Mouse (Mus musculus) G1E (cell line): ENCODE measurements around the gene Ccdc167. TPM values are rescaled to one million over a fixed set of nuclear protein-coding genes. Genes with fewer than 3 reads are reported as not detected.

Source experiments
- ATAC-seq: 2 replicates; pipeline ENCODE4 v1.8.0; 2016; ENCODE audit warnings: mild to moderate bottlenecking; ENCODE audit not compliant: insufficient number of reproducible peaks, poor library complexity, low FRiP score, severe bottlenecking; ENCODE audit errors: extremely low read depth
- DNase-seq: peaks from one replicate; pipeline ENCODE4 v3.0.0; 2012; ENCODE audit warnings: low spot score
- H3K27me3 ChIP-seq: 2 replicates; pipeline ENCODE4 v1.6.1; 2012; ENCODE audit warnings: mild to moderate bottlenecking, low read length, inconsistent platforms; ENCODE audit not compliant: insufficient read depth
- H3K36me3 ChIP-seq: replicated peaks from 2 replicates; pipeline ENCODE3; 2012; ENCODE audit warnings: mild to moderate bottlenecking, inconsistent platforms
- H3K4me1 ChIP-seq: 2 replicates; pipeline ENCODE4 v1.6.1; 2012; ENCODE audit warnings: low read depth, low read length, inconsistent platforms, mixed read lengths; ENCODE audit not compliant: insufficient read depth
- H3K4me3 ChIP-seq: 2 replicates; pipeline ENCODE4 v1.5.1; 2012; ENCODE audit warnings: low read depth, mild to moderate bottlenecking, inconsistent platforms, low read length, moderate library complexity, mixed read lengths
- H3K9me3 ChIP-seq: replicated peaks from 2 replicates; pipeline ENCODE4 v1.6.1; 2012; ENCODE audit warnings: inconsistent platforms
- CTCF ChIP-seq: IDR thresholded peaks from 2 replicates; pipeline ENCODE4 v1.5.1; 2012; ENCODE audit warnings: low read depth, low read length, inconsistent platforms, mixed read lengths
- GATA1 ChIP-seq: IDR thresholded peaks from 2 replicates; pipeline ENCODE4 v1.6.1; 2012; ENCODE audit warnings: borderline replicate concordance, low read length, inconsistent platforms, mixed read lengths
- GATA2 ChIP-seq: IDR thresholded peaks from 2 replicates; pipeline ENCODE4 v1.6.1; 2012; ENCODE audit warnings: low read depth, low read length, inconsistent platforms, borderline replicate concordance
- POLR2AphosphoS5 ChIP-seq: IDR thresholded peaks from 2 replicates; pipeline ENCODE4 v1.6.1; 2012; ENCODE audit warnings: low read depth, low read length, inconsistent platforms; ENCODE audit not compliant: insufficient replicate concordance
- TAL1 ChIP-seq: conservative IDR thresholded peaks from 2 replicates; pipeline ENCODE4 v1.6.1; 2012; ENCODE audit warnings: low read depth, low read length, inconsistent platforms, mixed read lengths
- polyA plus RNA-seq: library from polyadenylated mRNA; stranded (reverse); fragments of >175 nt; gene quantifications from 2 replicates; pipeline ENCODE4 v1.2.3, GENCODE M21; 2012
- total RNA-seq, 2 experiments: library from RNA; stranded (forward) in 1 of 2; stranded (reverse) in 1 of 2; fragments of 200-1000 nt in 1 of 2; fragments of >200 nt in 1 of 2; fragmentation: Nextera tagmentation in 1 of 2; gene quantifications; 2 replicates each; pipeline ENCODE4 v1.2.3; 2014 to 2017

Gene Ccdc167
- total and polyA plus RNA-seq, 3 experiments = 8.7 to 16.3 (median 13.2) TPM

- H3K36me3 ChIP-seq = peaks cover 97% of the 10 kb centered on the region
- no peaks in the 10 kb centered on the region for H3K9me3 ChIP-seq
- ATAC-seq = no peak
- H3K4me1 ChIP-seq = peaks cover 48% of the 10 kb centered on the region
- no peaks in the 10 kb centered on the region; the same call in 1 of the 2 replicates for H3K27me3 ChIP-seq
- no peak for DNase-seq
- TF ChIP-seq TAL1 (no peak), GATA2 (no peak), CTCF (no peak), GATA1 (no peak), POLR2AphosphoS5 (no peak)
- no peak overlapping the region for H3K4me3 ChIP-seq
Measured at GRCm38 (mm10) chr17:29673325-29673724, 43.5 kb downstream of the Ccdc167 start.

- Histone ChIP-seq H3K4me1 (peaks cover 47% of the 10 kb centered on the region), H3K9me3 (no peaks in the 10 kb centered on the region), H3K36me3 (peaks cover 97% of the 10 kb centered on the region), H3K27me3 (no peaks in the 10 kb centered on the region), H3K4me3 (no peak overlapping the region)
- ATAC-seq = no peak
- no peak for DNase-seq
- TF ChIP-seq POLR2AphosphoS5 (no peak), GATA1 (no peak), CTCF (no peak), GATA2 (no peak), TAL1 (no peak)
Measured at GRCm38 (mm10) chr17:29671021-29671420, 45.8 kb downstream of the Ccdc167 start.

GRCm38 (mm10) chr17:29669936-29670335 lies 46.9 kb downstream of the Ccdc167 start:
- H3K9me3 ChIP-seq = no peaks in the 10 kb centered on the region
- H3K4me3 ChIP-seq = no peak overlapping the region
- H3K4me1 ChIP-seq = peaks cover 50% of the 10 kb centered on the region
- no peaks in the 10 kb centered on the region for H3K27me3 ChIP-seq
- TF ChIP-seq GATA2 (no peak), POLR2AphosphoS5 (no peak), CTCF (no peak), GATA1 (no peak), TAL1 (no peak)
- DNase-seq = no peak
- peaks cover 95% of the 10 kb centered on the region for H3K36me3 ChIP-seq
- ATAC-seq = no peak

GRCm38 (mm10) chr17:29669030-29669429 lies 47.8 kb downstream of the Ccdc167 start:
- H3K36me3 ChIP-seq = peaks cover 96% of the 10 kb centered on the region
- ATAC-seq (no peak), DNase-seq (no peak)
- no peak overlapping the region for H3K4me3 ChIP-seq
- peaks cover 59% of the 10 kb centered on the region for H3K4me1 ChIP-seq
- no peaks in the 10 kb centered on the region for H3K9me3 ChIP-seq
- no peaks in the 10 kb centered on the region for H3K27me3 ChIP-seq
- TF ChIP-seq POLR2AphosphoS5 = no peak
- TF ChIP-seq TAL1 = no peak
- no peak for TF ChIP-seq CTCF
- no peak for TF ChIP-seq GATA2
- TF ChIP-seq GATA1 = no peak

- Histone ChIP-seq H3K4me1 (peaks cover 61% of the 10 kb centered on the region), H3K36me3 (peaks cover 96% of the 10 kb centered on the region), H3K9me3 (no peaks in the 10 kb centered on the region), H3K4me3 (no peak overlapping the region), H3K27me3 (no peaks in the 10 kb centered on the region)
- ATAC-seq = no peak
- TF ChIP-seq CTCF (no peak), TAL1 (no peak), GATA2 (no peak), GATA1 (no peak), POLR2AphosphoS5 (no peak)
- DNase-seq = no peak
Measured at GRCm38 (mm10) chr17:29668051-29668986, 48.5 kb downstream of the Ccdc167 start.

GRCm38 (mm10) chr17:29662145-29662544 lies 54.7 kb downstream of the Ccdc167 start:
- Histone ChIP-seq H3K9me3 (no peaks in the 10 kb centered on the region), H3K27me3 (no peaks in the 10 kb centered on the region), H3K4me3 (no peak overlapping the region; the same call in 1 of the 2 replicates), H3K36me3 (peaks cover 48% of the 10 kb centered on the region), H3K4me1 (peaks cover 69% of the 10 kb centered on the region)
- TF ChIP-seq POLR2AphosphoS5 (no peak), GATA2 (no peak), TAL1 (no peak), CTCF (no peak)
- DNase-seq (no peak), ATAC-seq (no peak)
